Mouse (Mus musculus): ENCODE measurements around the gene Dguok.

Gene Dguok

DNA sequence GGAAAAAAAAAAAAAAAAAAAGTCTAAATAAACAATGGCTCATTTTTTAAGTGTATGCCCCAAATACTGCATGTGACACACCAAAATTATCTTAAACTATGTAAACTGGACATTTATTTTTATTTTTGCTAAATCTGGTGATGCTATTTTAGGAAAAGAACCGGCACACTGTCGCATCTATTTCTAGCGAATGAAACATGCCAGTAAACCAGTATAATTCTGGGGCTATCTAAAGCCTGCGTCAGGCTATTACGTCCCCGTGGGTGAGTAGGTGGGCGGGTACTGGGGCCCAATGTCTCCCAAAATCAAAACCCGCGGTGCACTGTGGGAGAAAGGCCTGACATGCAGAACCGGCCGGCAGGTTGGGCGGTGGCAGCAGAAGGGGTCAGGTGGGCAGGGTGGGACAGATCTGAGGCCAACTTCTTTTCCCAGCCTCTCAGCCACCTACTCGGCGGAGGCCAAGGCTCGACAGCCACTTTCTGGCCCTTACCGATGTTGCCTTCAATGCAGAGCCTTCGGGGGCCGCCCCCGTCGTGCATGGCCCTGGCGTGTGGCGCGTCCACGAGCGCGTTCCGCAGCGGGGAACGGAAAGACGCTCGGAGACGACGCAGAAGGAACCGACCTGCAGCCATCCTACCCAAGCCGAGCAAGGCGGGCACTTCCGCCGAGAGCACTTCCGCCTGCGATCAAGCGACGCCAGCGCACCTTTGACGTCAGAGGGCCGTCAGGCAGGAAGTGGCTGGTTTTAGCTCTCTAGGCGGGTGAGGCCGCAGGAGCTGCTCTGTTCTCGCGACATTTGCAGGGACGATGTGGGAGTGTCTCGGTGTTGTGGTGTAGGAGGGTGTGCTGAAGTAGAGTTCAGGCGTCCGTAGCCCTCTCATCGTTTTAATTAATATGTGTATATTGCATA, at the start of gene Dguok:
Gene Dguok, minus strand, starts transcription at position 712 of the 910 bp plus-strand sequence.
- no peak; the same call in 1 of the 2 replicates for TF ChIP-seq GATA4 (IDR thresholded peaks at IDR 0.05; ENCODE audit: insufficient replicate concordance, low read length)

DNA sequence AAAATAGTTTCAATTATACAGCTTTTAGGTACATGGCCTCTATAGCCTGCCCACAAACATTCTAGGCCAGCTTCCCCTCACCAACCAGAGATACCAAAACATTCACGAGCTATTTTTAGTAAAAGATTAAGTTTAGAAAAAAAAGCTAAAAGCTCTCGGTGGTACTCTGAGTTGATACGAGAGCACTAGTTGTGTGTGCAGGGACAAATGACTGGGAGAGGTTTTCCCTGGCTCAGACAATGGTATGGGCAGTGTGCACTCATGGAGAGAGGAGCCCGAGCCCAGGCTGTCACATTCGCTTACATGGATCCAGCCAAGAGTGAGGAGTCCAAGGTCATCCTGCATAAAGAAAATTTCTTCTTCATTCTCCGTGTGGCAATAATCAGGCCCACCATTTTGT, 49.2 kb upstream of the Dguok start:
- no peak for TF ChIP-seq GATA4 (IDR thresholded peaks at IDR 0.05; ENCODE audit: insufficient replicate concordance, low read length)

DNA sequence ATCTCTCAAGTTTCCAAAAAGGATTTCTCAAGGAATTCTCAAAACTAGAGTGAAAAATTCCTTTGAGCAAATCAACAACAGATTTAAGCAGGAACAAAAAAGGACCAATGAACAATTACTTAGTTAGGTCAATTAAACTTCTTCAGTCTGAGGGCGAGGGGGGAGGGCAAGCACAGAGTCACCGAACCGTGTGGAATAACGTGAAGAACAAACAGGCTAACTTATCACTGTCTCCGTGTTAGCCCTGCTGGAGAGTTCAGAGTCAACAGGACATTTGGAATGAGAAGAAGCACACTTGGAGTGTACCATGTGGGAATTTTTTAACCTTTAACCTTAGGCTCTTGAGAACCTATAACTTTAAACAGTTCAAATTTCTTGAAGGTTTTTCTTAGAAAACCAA, 41.6 kb upstream of the Dguok start:
- no peak for TF ChIP-seq GATA4 (IDR thresholded peaks at IDR 0.05; ENCODE audit: insufficient replicate concordance, low read length)

DNA sequence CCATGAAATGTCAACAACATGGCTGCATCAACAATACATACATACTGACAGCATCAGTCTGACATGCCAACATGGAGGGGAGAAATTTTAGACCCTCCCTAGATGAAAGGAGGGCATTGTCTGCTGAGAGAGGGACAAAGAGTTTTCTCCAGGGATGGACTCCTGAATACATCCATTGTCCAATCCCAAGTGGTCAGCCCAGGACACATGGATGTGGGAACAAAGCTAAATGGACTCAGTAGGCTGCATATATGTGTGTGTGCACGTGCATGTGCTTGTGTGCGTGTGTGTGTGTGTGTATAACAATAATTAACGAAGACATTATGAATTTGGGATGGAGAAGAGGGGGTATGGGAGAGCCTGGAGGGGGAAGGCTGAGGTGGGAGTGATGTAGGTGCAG, 39.0 kb upstream of the Dguok start:
- TF ChIP-seq GATA4 (IDR thresholded peaks at IDR 0.05; ENCODE audit: insufficient replicate concordance, low read length), result no peak

DNA sequence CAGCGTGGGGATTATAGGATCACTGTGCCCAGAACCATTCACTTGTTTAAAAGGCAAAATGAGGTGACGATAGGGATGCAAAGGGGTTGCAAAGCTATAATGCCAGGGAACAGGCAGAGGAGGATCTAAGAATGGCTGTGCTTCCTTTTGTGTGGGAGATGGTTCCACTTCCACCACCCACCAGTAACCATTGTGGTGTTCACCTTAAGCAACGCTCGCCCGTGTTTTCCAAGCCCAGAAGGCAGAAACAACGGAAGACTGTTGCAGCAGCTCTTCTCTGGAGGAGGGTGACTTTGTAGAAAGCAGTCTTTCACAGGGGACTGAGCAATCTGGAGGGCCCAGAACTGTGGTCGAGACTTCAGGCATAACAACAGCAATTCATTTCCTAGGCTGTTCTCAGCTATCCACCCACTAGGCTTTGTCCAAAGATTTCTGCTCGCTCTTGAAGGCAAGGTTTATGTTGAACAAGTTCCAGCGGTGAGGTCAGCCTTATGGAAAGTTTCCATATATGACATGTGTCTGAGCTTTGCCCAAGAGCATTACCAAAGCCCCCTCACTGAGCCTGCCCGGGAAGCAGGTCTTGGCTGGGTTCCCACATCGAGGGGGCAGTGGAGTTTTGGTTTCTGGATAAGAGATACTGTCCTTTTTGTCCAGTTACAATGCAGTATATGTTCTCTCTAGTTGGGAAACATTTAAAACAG, 35.1 kb upstream of the Dguok start:
- no peak for TF ChIP-seq GATA4 (IDR thresholded peaks at IDR 0.05; ENCODE audit: insufficient replicate concordance, low read length)

DNA sequence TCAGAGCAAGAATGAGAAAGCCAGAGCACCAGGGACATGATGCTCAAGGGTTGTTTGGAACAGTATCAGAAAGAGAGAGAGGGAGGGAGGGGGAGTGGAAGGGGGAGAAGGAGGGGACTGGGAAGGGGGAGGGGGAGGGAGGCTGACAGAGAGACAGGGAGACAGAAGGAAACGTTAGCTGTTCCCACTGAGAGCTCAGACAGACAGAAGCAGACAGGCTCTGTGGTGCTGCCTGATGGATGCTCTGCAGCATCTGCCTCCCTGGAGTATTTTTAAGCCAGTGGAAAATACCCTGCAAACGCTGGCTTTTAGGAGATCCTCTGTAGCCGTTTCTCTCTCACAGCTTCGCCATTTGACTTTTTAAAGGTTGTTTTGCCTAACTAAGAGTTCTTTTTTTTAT, 33.2 kb upstream of the Dguok start:
- no peak for TF ChIP-seq GATA4 (IDR thresholded peaks at IDR 0.05; ENCODE audit: insufficient replicate concordance, low read length)

DNA sequence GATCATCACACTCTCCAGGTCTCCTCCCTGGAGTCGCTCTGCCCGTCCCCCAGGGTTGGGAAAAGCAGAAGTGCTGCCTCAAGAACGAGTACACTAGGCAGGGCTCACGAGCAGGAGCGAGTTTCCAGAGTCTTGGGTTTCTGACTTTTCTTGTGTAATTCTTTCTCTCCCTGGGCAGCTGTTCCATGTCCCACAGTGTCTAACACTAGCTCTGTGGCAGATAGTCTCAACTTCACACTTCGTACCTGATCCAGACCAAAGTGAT, 30.0 kb upstream of the Dguok start:
- TF ChIP-seq GATA4 (IDR thresholded peaks at IDR 0.05; ENCODE audit: insufficient replicate concordance, low read length), result no peak

DNA sequence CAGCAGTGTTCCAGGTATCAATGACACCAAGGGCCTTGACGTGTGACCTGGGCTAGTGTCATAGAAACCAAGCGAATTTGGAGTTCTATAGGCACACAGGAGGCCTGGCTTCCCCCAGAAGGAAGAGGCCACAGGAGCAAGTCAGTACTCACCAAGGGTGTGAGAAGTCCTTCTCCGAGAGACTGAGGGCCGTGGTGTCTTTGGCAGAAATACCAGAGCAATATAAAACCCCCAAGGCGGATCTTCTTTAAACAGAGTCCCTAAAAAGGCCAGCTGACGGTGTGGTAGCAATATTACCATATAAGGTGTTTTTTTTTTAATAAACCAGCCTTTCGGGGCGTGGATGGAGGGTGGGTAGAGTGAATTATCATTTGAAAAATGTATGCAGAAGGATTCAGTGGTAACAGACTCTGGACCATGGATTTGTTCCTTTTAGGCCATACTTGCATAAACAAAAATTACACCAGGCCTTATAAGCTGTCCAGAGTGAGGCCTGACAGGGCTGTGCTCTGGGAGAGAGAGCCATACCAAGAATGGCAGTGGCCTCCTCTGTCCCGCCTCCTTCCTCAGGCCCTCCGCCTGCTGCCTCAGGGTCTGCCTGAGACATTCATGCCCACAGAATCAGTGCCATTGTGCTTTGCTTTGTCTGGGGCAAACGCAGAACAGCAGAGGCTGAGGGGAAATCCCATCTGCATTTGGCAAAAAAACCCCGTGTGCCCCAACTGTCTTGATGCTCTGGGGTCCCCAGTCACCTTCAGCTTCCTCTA, 29.4 kb upstream of the Dguok start, which contains the start of gene Actg2:
Gene Actg2, minus strand, starts transcription at position 238 of the 767 bp plus-strand sequence.
- no peak for TF ChIP-seq GATA4 (IDR thresholded peaks at IDR 0.05; ENCODE audit: insufficient replicate concordance, low read length)

DNA sequence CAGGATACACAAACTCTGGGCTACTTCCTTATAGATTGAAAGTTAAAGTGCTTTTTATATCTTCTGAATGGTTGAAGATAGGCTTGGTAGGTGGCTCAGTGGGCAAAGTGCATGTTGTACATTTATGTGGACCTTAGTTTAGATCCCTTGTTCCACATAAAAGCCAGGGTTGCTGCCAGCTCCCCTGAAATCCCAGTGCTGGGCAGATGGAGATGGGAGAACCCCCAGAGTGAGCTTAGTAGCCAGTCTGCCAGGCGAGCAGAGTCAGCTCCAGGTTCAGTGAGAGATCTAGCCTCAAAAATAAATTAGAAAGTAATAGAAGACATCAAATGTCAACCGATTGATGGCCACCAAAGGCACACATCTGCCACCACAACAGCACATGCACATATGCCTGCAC, 25.8 kb upstream of the Dguok start:
- TF ChIP-seq GATA4 (IDR thresholded peaks at IDR 0.05; ENCODE audit: insufficient replicate concordance, low read length), result no peak

DNA sequence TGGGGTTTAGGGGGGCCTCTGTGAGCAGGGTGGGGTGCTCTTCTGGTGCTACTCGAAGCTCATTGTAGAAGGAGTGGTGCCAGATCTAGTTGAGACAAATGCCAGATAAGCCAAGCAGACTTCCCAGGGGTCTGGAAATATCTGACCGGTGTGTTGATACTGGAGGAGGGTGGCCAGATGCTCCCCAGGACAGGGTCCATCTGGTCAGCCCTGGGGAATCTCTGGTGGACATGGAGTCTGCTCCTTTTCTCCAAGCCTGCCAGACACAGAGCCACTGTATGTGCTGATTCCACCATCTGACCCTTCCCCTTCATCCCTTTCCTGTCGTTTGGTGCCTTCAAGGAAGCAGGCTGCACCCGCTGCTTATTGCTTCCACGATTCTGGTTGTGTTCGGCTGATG, 16.4 kb upstream of the Dguok start:
- TF ChIP-seq GATA4 (IDR thresholded peaks at IDR 0.05; ENCODE audit: insufficient replicate concordance, low read length), result no peak

DNA sequence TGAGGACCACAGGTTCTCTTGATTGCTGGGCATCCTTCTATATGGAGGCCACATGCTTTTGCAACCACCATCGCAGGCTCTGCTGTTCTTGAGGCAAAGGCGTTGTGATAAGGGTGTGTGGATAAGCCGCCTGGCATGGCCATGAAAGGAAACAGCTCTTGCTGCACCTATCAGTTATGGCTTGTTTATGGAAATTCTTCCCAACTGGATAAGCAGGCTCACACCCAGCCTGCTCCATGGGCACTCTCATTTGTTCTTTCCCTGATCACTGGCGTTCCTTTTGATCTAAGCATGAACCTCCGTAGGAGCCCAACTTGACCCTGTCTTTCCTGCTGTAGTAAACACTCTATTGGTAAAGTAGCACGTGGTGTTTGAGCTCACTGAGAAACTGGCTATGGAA, 15.0 kb upstream of the Dguok start:
- no peak for TF ChIP-seq GATA4 (IDR thresholded peaks at IDR 0.05; ENCODE audit: insufficient replicate concordance, low read length)

DNA sequence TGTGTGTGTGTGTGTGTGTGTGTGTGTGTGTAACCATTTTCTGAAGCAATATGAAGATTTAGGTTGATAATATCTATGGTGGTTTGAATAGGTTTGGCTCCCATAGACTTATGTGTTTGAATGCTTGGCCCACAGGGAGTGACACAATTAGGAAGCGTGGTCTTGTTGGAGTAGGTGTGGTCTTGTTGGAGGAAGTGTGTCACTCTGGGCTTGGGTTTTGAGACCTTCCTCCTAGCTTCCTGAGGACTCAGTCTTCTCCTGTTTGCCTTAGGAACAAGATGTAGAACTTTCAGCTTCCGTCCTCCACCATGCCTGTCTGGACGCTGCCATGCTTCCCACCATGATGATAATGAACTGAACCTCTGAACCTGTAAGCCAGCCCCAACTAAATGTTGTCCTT, 11.9 kb upstream of the Dguok start:
- no peak for TF ChIP-seq GATA4 (IDR thresholded peaks at IDR 0.05; ENCODE audit: insufficient replicate concordance, low read length)

DNA sequence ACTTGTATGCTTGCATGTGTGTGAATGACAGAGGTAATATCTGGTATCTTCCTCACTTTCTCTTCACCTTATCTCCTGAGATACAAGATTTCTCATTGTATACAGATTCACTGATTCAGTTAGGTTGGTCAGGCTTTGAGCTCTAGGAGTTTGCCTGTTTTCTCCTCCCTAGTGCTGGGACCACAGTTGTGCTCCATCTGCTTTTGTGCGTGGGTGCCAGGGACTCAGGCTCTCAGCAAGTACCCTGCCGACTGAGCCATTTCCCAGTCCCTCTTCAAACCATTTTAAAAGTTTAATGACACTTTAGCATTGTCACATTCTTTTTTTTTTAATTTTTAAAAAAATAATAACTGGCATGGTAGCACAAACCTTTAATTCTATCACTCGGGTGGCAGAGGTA, 8.4 kb upstream of the Dguok start:
- TF ChIP-seq GATA4 (IDR thresholded peaks at IDR 0.05; ENCODE audit: insufficient replicate concordance, low read length), result no peak

DNA sequence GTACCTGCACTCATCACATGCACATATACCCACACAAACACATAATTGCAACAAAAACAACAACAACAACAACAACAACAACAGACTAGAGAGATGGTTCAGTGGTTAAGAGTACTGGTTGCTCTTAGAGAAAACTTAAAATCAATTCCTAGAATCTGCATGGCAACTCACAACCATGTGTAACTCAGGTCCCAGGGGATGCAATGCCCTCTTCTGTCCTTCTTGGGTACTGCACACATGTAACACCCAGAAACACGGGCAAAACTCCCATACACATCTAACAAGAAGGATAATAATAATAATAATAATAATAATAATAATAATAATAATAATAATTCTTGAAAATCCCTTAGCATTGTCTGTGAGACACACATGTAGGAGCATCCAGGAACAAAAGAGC, 5.7 kb upstream of the Dguok start:
- no peak for TF ChIP-seq GATA4 (IDR thresholded peaks at IDR 0.05; ENCODE audit: insufficient replicate concordance, low read length)

DNA sequence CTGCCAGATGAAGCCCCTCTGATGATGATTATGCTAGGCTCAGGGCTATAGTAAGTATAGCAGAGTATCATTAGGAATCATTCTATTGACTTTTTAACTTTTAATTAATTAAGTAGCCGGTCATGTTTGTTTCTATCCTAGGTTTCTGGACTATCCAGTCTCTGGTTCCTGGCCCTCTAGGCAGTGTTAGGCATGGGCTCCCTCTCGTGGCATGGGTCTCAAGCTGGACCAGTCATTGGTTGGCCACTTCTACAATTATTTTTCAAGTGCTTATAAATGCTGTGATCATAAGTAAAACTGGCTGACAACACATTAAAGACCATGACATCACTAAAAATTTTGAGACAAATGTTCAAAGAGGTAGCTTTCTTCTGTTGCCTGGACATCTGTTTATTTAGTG, 3.4 kb upstream of the Dguok start:
- no peak for TF ChIP-seq GATA4 (IDR thresholded peaks at IDR 0.05; ENCODE audit: insufficient replicate concordance, low read length)

DNA sequence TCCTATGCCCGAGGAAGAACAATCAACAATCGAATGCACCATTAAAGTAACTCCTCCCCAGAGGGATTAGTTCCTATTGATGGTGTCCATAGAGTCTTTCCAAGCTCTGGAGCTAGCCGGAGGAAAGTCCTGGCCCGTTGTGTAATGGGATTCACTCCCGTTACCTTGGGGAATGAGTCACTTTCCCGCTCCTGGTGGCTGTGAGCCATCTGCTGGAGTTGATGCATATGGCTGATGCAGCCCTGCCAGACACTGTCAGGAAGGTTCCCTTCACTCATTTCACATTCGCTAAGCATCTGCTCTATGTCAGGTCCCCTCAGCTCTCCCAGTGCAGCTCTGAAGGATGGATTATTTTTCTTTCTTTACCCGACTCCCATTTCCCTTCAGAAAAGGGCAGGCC, 2.7 kb upstream of the Dguok start:
- TF ChIP-seq GATA4 (IDR thresholded peaks at IDR 0.05; ENCODE audit: insufficient replicate concordance, low read length), result no peak

Measured in liver, adult (tissue).